Mouse (Mus musculus) liver, embryonic 14.5 days (tissue): ENCODE measurements around the gene Ppp1r37. TPM values are rescaled to one million over a fixed set of nuclear protein-coding genes. Genes with fewer than 3 reads are reported as not detected.

Source experiments
- ATAC-seq: fragments of 200-750 bp; cut with Nextera tagmentation; 2 replicates; pipeline ENCODE4 v1.8.0; 2017; ENCODE audit warnings: moderate number of reproducible peaks, mild to moderate bottlenecking, moderate library complexity; ENCODE audit not compliant: insufficient read depth
- DNase-seq, 3 experiments: peaks; one replicate each; pipeline ENCODE4 v3.0.0-alpha.2; 2012 to 2013; ENCODE audit warnings: low read depth in 3 of 3, low spot score in 3 of 3
- H3K27ac ChIP-seq: fragments of 300-500 bp; sonication (generic); 2 replicates; pipeline ENCODE4 v1.5.1; 2014; ENCODE audit warnings: moderate library complexity, mild to moderate bottlenecking, control low read depth, inconsistent platforms
- H3K27me3 ChIP-seq: fragments of 300-500 bp; sonication (generic); 2 replicates; pipeline ENCODE4 v1.6.1; 2014; ENCODE audit warnings: mild to moderate bottlenecking, low read length, moderate library complexity; ENCODE audit not compliant: control insufficient read depth, insufficient read depth
- H3K36me3 ChIP-seq: fragments of 300-500 bp; sonication (generic); replicated peaks from 2 replicates; pipeline ENCODE4 v1.6.1; 2014; ENCODE audit warnings: low read depth; ENCODE audit not compliant: control insufficient read depth, insufficient read depth
- H3K4me1 ChIP-seq, 2 experiments: fragments of 200-500 bp in 1 of 2; fragments of 300-500 bp in 1 of 2; sonication (generic) in 1 of 2; replicated peaks; 2 replicates each; pipeline ENCODE4 v1.6.1; 2012 to 2014; ENCODE audit warnings: antibody characterized with exemption in 1 of 2, inconsistent platforms in 1 of 2, low read length in 1 of 2; ENCODE audit not compliant: control insufficient read depth in 2 of 2, insufficient read depth in 2 of 2
- H3K4me2 ChIP-seq: fragments of 300-500 bp; sonication (generic); 2 replicates; pipeline ENCODE4 v1.6.1; 2014; ENCODE audit warnings: low read depth, mild to moderate bottlenecking, control low read depth, moderate library complexity
- H3K4me3 ChIP-seq, 2 experiments: fragments of 200-500 bp in 1 of 2; fragments of 300-500 bp in 1 of 2; sonication (generic) in 1 of 2; 2 replicates each; pipeline ENCODE4 v1.5.1; 2012 to 2014; ENCODE audit warnings: low read depth in 2 of 2, low read length in 2 of 2, mild to moderate bottlenecking in 2 of 2, control low read depth in 1 of 2, inconsistent platforms in 1 of 2, moderate library complexity in 1 of 2; ENCODE audit not compliant: insufficient read depth in 1 of 2
- H3K9ac ChIP-seq: fragments of 300-500 bp; sonication (generic); replicated peaks from 2 replicates; pipeline ENCODE4 v1.6.1; 2014; ENCODE audit warnings: mild to moderate bottlenecking, control low read depth, moderate library complexity
- H3K9me3 ChIP-seq: fragments of 300-500 bp; sonication (generic); 2 replicates; pipeline ENCODE4 v1.6.1; 2016; ENCODE audit warnings: low read length, mixed read lengths; ENCODE audit not compliant: control insufficient read depth
- CTCF ChIP-seq: IDR thresholded peaks from 2 replicates; pipeline ENCODE4 v1.5.1; 2016; ENCODE audit warnings: antibody characterized with exemption, low read depth, control low read depth
- EP300 ChIP-seq: IDR thresholded peaks from 2 replicates; pipeline ENCODE4 v1.6.1; 2016; ENCODE audit warnings: antibody characterized with exemption, low read depth
- WGBS: fragments of 180-500 bp; shearing (Covaris S2); extraction: QIAGEN DNeasy Blood & Tissue Kit; methylation state at CpG from one replicate; pipeline ENCODE4 v1.1.7; 2014; ENCODE audit not compliant: insufficient replicate concordance; 5-methylcytosine and 5-hydroxymethylcytosine counted together
- polyA plus RNA-seq, 2 experiments: library from polyadenylated mRNA; depleted of rRNA in 1 of 2; stranded (reverse) in 1 of 2; unstranded in 1 of 2; fragments of >200 nt; fragmentation: Nextera tagmentation in 1 of 2; extraction: Ambion mirVana in 1 of 2; gene quantifications; 2 replicates each; pipeline versions ENCODE4 v1.2.1 to v1.2.3; 2012 to 2014

Ppp1r37 gene
- polyA plus RNA-seq, 2 experiments = 1.5 to 21.8 TPM

DNA sequence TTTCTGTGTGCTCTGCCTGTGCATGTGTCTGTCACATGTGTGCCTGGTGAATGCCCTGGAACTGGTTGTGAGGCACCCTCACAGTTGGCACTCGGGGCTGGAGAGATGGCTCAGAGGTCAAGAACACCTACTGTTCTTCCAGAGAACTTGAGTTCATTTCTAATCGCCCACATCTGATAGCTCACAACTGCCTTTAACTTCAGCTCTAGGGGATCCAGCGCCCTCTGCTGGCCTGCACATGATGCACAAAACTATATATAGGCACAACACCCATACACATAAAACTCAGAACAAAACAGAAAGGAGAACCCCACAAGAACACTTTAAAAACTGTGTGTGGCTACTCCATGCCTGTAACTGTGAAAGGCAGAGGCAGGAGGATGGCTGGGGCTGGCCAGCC is 26.3 kb upstream of the Ppp1r37 start:
- no peaks in the 10 kb centered on the region for H3K27me3 ChIP-seq
- no peak overlapping the region for H3K4me3 ChIP-seq
- H3K4me1 ChIP-seq = peaks cover 7 to 15% of the 10 kb centered on the region in 2 experiments; a peak in 3 of 4 replicates
- no peak overlapping the region for H3K9ac ChIP-seq
- 23% methylated on average over 3 of the region's 3 CpGs for WGBS
- H3K27ac ChIP-seq = no peak overlapping the region
- TF ChIP-seq EP300 (no peak), CTCF (peak; percentile 87)
- DNase-seq (peak in 2 of 3 experiments; percentile 54 to 56), ATAC-seq (no peak; the same call in 1 of the 2 replicates)
- no peaks in the 10 kb centered on the region for H3K9me3 ChIP-seq
- peaks cover 53% of the 10 kb centered on the region for H3K36me3 ChIP-seq
- H3K4me2 ChIP-seq = no peak overlapping the region

DNA sequence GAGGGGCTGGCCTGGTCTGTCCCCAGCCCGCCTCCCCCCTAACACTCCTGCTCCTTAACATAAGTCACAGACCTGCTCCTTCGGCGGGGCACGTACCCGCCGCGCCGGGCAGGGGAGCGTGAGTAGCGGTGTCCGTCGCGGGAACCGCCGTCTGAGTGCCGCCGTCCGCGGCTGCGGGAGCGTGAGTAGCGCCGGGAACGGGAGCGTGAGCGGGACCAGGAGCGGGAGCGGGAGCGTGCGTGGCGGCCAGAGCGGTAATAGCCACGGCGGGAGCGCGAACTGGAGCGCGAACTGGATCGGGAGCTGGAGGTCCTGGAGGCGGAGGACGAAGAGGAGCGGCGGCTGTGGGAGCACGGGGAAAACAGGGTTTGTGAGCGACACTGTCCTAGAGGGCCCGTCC is 23.4 kb upstream of the Ppp1r37 start:
- no peak overlapping the region for H3K4me2 ChIP-seq
- TF ChIP-seq EP300 = no peak
- H3K27ac ChIP-seq = no peak overlapping the region
- no peak overlapping the region for H3K9ac ChIP-seq
- H3K9me3 ChIP-seq = no peaks in the 10 kb centered on the region
- no peaks in the 10 kb centered on the region for H3K4me1 ChIP-seq
- WGBS = 93% methylated on average over 46 of the region's 46 CpGs
- DNase-seq = no peak
- no peaks in the 10 kb centered on the region for H3K27me3 ChIP-seq
- ATAC-seq = no peak
- H3K36me3 ChIP-seq = peaks cover 52% of the 10 kb centered on the region
- no peak overlapping the region for H3K4me3 ChIP-seq

DNA sequence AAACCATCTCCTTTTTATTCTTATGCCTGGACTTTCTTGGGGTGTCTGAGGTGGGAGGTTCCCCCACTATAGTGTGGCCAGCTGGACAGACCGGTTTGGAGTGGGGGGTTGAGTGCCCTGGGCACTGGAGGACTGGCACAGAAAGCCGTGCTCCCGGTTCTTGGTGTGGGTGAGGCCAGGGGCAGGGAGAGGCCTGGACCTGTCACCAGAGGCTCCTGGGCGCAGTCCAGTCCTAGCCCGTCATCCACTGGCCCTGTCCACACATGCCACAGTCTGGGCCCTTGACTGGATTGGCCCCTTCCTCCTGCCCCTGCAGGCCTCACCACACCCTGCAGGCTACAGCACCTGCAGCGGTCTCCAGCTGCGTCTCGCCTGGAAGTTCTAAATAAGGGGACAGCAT is 17.8 kb upstream of the Ppp1r37 start:
- Histone ChIP-seq H3K27me3 (no peaks in the 10 kb centered on the region; the same call in 1 of the 2 replicates), H3K4me3 (no peak overlapping the region), H3K36me3 (peaks cover 11% of the 10 kb centered on the region), H3K27ac (no peak overlapping the region), H3K9ac (no peak overlapping the region), H3K4me1 (peaks cover 19 to 20% of the 10 kb centered on the region in 2 experiments), H3K4me2 (no peak overlapping the region), H3K9me3 (no peaks in the 10 kb centered on the region)
- DNase-seq (no peak), ATAC-seq (no peak)
- TF ChIP-seq EP300 (no peak), CTCF (no peak)
- 79% methylated on average over 8 of the region's 8 CpGs for WGBS

DNA sequence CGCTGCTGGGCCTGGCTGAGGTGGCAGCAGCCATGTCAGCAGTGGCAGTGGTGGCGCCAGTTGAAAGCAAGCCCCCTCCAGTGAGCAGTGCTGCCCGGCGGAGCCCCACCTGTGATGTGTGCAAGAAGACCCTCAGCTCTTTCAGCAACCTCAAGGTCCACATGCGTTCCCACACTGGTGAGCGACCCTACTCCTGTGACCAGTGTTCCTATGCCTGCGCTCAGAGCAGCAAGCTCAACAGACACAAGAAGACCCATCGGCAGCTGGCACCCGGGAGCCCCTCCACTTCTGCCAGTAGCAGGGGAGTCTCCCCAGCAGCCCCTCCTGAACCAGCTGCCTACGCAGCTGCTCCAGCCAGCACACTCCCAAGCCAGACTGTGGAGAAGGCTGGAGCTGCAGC is 16.9 kb upstream of the Ppp1r37 start:
- H3K4me3 ChIP-seq = no peak overlapping the region
- peaks cover 26 to 27% of the 10 kb centered on the region in 2 experiments for H3K4me1 ChIP-seq
- no peak for ATAC-seq
- DNase-seq = no peak
- no peak overlapping the region for H3K9ac ChIP-seq
- no peaks in the 10 kb centered on the region; the same call in 1 of the 2 replicates for H3K27me3 ChIP-seq
- H3K27ac ChIP-seq = no peak overlapping the region
- peaks cover 7% of the 10 kb centered on the region for H3K36me3 ChIP-seq
- 86% methylated on average over 10 of the region's 10 CpGs for WGBS
- H3K4me2 ChIP-seq = no peak overlapping the region
- TF ChIP-seq EP300 (no peak), CTCF (no peak)
- H3K9me3 ChIP-seq = no peaks in the 10 kb centered on the region

DNA sequence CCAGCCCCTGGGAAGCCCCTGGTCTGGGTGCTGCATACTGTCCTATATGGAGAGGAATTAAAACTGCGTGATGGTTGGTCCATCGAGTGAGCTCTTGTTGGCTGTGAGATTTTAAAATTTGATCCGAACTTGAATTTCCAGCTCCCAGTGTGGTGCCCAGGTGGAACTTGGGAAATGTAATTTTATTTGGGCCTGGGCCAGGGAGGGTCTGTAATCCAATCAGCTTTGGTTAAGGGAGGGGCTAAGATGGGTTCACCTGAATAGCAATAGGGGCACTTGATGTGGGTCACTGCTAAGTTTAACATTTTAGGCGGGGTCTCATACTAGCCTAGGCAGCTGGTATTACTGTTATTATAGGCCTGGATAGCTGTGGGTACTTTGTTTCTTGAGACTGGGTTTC is 15.6 kb upstream of the Ppp1r37 start:
- Histone ChIP-seq H3K27ac (no peak overlapping the region), H3K36me3 (no peaks in the 10 kb centered on the region; the same call in none of the 2 replicates), H3K27me3 (no peaks in the 10 kb centered on the region; the same call in 1 of the 2 replicates), H3K4me3 (no peak overlapping the region), H3K9ac (no peak overlapping the region; the same call in 1 of the 2 replicates), H3K4me1 (peaks cover 28 to 30% of the 10 kb centered on the region in 2 experiments), H3K9me3 (no peaks in the 10 kb centered on the region), H3K4me2 (peak overlapping the region; percentile 85)
- no peak for DNase-seq
- TF ChIP-seq CTCF = no peak
- no peak for TF ChIP-seq EP300
- ATAC-seq = no peak
- 57% methylated on average over 4 of the region's 4 CpGs for WGBS
